Mouse (Mus musculus): ENCODE data around the gene Tap2. TPM values are rescaled to one million over a fixed set of nuclear protein-coding genes. Genes with fewer than 3 reads are reported as not detected.

Gene Tap2
- total RNA-seq, 1 experiment from 2014 or later, result 96.6 TPM

Other genes starting within 250 kb of the Tap2 start
- 16.8 to 32.7 TPM (median 25.1 TPM) in 3 replicates for gene Vps52, start 247.7 kb upstream of the Tap2 start, total RNA-seq (2017)
- 765 to 894 TPM (median 817 TPM) in 3 replicates for gene Rps18, start 247.5 kb upstream of the Tap2 start, total RNA-seq (2017)
- 3,712 to 3,894 TPM (median 3,837 TPM) in 3 replicates for gene H2-K1, start 203.2 kb upstream of the Tap2 start, total RNA-seq (2017)
- gene Ring1, start 178.8 kb upstream of the Tap2 start, total RNA-seq (2017), result 10.9 to 15.5 TPM (median 15.1 TPM) in 3 replicates
- gene H2-Ke6, start 175.5 kb upstream of the Tap2 start, total RNA-seq (2017), result 77.7 to 117 TPM (median 111 TPM) in 3 replicates
- 105 to 116 TPM (median 115 TPM) in 3 replicates for gene Slc39a7, start 171.8 kb upstream of the Tap2 start, total RNA-seq (2017)
- gene Rxrb, start 171.7 kb upstream of the Tap2 start, total RNA-seq (2017), result 34.6 to 41.0 TPM (median 40.7 TPM) in 3 replicates
- gene Col11a2, start 164.1 kb upstream of the Tap2 start, total RNA-seq (2017), result 1.5 to 11.2 TPM (median 4.7 TPM) in 3 replicates
- gene H2-Oa, start 111.2 kb upstream of the Tap2 start, total RNA-seq (2017), result 7.8 to 18.9 TPM (median 17.6 TPM) in 3 replicates
- gene H2-DMa, start 84.0 kb upstream of the Tap2 start, total RNA-seq (2017), result 55.9 to 84.5 TPM (median 72.8 TPM) in 3 replicates
- 374 to 583 TPM (median 393 TPM) in 3 replicates for gene Brd2, start 80.9 kb upstream of the Tap2 start, total RNA-seq (2017)
- gene H2-DMb2, start 60.2 kb upstream of the Tap2 start, total RNA-seq (2017), result 71.7 to 98.5 TPM (median 90.4 TPM) in 3 replicates
- gene H2-DMb1, start 50.5 kb upstream of the Tap2 start, total RNA-seq (2017), result 48.2 to 62.0 TPM (median 61.5 TPM) in 3 replicates
- gene Tap1, start 16.0 kb upstream of the Tap2 start, total RNA-seq (2017), result 145 to 195 TPM (median 175 TPM) in 3 replicates
- 119 to 198 TPM (median 134 TPM) in 3 replicates for gene Psmb9, start 15.8 kb upstream of the Tap2 start, total RNA-seq (2017)
- gene Psmb8, start 5.8 kb upstream of the Tap2 start, total RNA-seq (2017), result 387 to 472 TPM (median 466 TPM) in 3 replicates
- 59.1 to 84.6 TPM (median 63.2 TPM) in 3 replicates for gene H2-Ob, start 35.4 kb downstream of the Tap2 start, total RNA-seq (2017)
- gene H2-Ab1, start 54.2 kb downstream of the Tap2 start, total RNA-seq (2017), result 588 to 931 TPM (median 911 TPM) in 3 replicates
- gene H2-Aa, start 84.3 kb downstream of the Tap2 start, total RNA-seq (2017), result 387 to 602 TPM (median 587 TPM) in 3 replicates
- 415 to 638 TPM (median 573 TPM) in 3 replicates for gene H2-Eb1, start 102.3 kb downstream of the Tap2 start, total RNA-seq (2017)
- gene H2-Eb2, start 122.1 kb downstream of the Tap2 start, total RNA-seq (2017), result 4.9 to 11.5 TPM (median 8.6 TPM) in 3 replicates
- gene Btnl2, start 151.3 kb downstream of the Tap2 start, total RNA-seq (2017), result 0.76 TPM in 1 of 3 replicates, not detected in the others
- 0.19 TPM in 1 of 3 replicates, not detected in the others for gene Btnl1, start 173.6 kb downstream of the Tap2 start, total RNA-seq (2017)
- gene BC051142, start 195.3 kb downstream of the Tap2 start, total RNA-seq (2017), result 2.6 to 4.7 TPM in 2 of 3 replicates, not detected in the other

All from monocyte, adult 5-6 weeks (primary cell).